Mouse (Mus musculus) bone marrow, adult 2 months (tissue): ENCODE results near the gene Kalrn. TPM values are rescaled to one million over a fixed set of nuclear protein-coding genes. Genes with fewer than 3 reads are reported as not detected.
A peak's percentile ranks its signal among the peaks of the same experiment; 100 is the strongest.

ENCODE experiments used
- H3K27ac ChIP-seq: fragments of 200-500 bp; 2 replicates; pipeline ENCODE4 v1.5.1; 2012; ENCODE audit warnings: low read depth, mild to moderate bottlenecking, control low read depth, inconsistent platforms, low read length; ENCODE audit not compliant: control insufficient read depth, poor library complexity, insufficient read depth
- H3K4me1 ChIP-seq: fragments of 200-500 bp; 2 replicates; pipeline ENCODE4 v1.6.1; 2011; ENCODE audit warnings: low read length; ENCODE audit not compliant: control insufficient read depth, insufficient read depth
- H3K4me3 ChIP-seq: fragments of 200-500 bp; replicated peaks from 2 replicates; pipeline ENCODE3; 2011; ENCODE audit warnings: mild to moderate bottlenecking, low read depth, low read length, control low read depth; ENCODE audit not compliant: control insufficient read depth
- CTCF ChIP-seq: fragments of 200-500 bp; IDR thresholded peaks from 2 replicates; pipeline ENCODE4 v1.5.1; 2011; ENCODE audit warnings: low read length, control low read depth; ENCODE audit not compliant: control insufficient read depth, insufficient read depth
- POLR2A ChIP-seq: fragments of 200-500 bp; IDR thresholded peaks from 2 replicates; pipeline ENCODE4 v1.6.1; 2011; ENCODE audit warnings: low read depth, mild to moderate bottlenecking, control low read depth, low read length, borderline replicate concordance; ENCODE audit not compliant: control insufficient read depth
- WGBS: fragments of 180-500 bp; shearing (Covaris S2); methylation state at CpG from one replicate; pipeline ENCODE4 v1.1.7; 2018; 5-methylcytosine and 5-hydroxymethylcytosine counted together
- polyA plus RNA-seq: library from polyadenylated mRNA; stranded (reverse); fragments of >200 nt; gene quantifications from 2 replicates; pipeline ENCODE4 v1.2.4, GENCODE M21; 2011; ENCODE audit warnings: low replicate concordance; ENCODE audit not compliant: missing spikeins, insufficient read depth, insufficient read length

Kalrn gene
- polyA plus RNA-seq, 1 experiment, result 72.1 TPM

- H3K4me1 ChIP-seq, result no peaks in the 10 kb centered on the region; the same call in 1 of the 2 replicates
- H3K4me3 ChIP-seq, result no peak overlapping the region
- H3K27ac ChIP-seq, result 0 out of 2 replicates have a peak overlapping the region, but pooled peaks have one; percentile 30
- TF ChIP-seq POLR2A (no peak), CTCF (no peak)
- WGBS, result 57% methylated on average over 9 of the region's 9 CpGs
Measured at GRCm38 (mm10) chr16:34031565-34031964, 541.8 kb downstream of the Kalrn start.

GRCm38 (mm10) chr16:34030379-34030778 lies 543.0 kb downstream of the Kalrn start:
- WGBS, result 70% methylated on average over 4 of the region's 4 CpGs
- no peak overlapping the region for H3K4me3 ChIP-seq
- no peaks in the 10 kb centered on the region for H3K4me1 ChIP-seq
- TF ChIP-seq CTCF, result no peak
- no peak for TF ChIP-seq POLR2A
- no peak overlapping the region for H3K27ac ChIP-seq

- TF ChIP-seq POLR2A, result no peak
- TF ChIP-seq CTCF, result no peak
- WGBS, result 87% methylated on average over 5 of the region's 5 CpGs
- Histone ChIP-seq H3K4me3 (no peak overlapping the region), H3K27ac (no peak overlapping the region), H3K4me1 (no peaks in the 10 kb centered on the region)
Measured at GRCm38 (mm10) chr16:34029790-34030189, 543.5 kb downstream of the Kalrn start.

DNA sequence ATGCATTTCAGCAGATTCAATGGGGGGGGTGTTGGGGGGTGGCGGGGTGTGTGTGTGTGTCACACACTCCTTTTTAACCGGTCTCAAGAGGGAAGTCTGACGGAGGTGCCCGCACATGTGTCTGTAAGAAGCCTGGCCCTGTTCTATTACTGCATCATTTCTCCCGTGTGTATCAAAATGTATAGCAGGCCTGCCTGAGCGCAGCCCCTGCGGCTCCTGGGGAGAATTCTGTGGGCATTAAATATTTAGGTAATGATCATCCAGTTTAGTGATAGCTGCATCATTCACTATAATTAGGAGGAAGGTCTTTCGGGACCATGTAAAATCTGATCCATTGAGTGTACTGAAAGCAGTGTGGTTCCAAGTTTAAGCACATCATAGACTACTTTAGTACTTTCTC lies 556.1 kb downstream of the Kalrn start:
- H3K4me3 ChIP-seq, result no peak overlapping the region
- 89% methylated on average over 8 of the region's 8 CpGs for WGBS
- H3K4me1 ChIP-seq, result no peaks in the 10 kb centered on the region
- H3K27ac ChIP-seq, result no peak overlapping the region
- no peak for TF ChIP-seq POLR2A
- TF ChIP-seq CTCF, result no peak

GRCm38 (mm10) chr16:34011991-34012845 lies 561.1 kb downstream of the Kalrn start:
- Histone ChIP-seq H3K4me1 (no peaks in the 10 kb centered on the region), H3K4me3 (no peak overlapping the region), H3K27ac (no peak overlapping the region)
- WGBS, result 81% methylated on average over 20 of the region's 20 CpGs
- TF ChIP-seq CTCF (no peak), POLR2A (no peak)

DNA sequence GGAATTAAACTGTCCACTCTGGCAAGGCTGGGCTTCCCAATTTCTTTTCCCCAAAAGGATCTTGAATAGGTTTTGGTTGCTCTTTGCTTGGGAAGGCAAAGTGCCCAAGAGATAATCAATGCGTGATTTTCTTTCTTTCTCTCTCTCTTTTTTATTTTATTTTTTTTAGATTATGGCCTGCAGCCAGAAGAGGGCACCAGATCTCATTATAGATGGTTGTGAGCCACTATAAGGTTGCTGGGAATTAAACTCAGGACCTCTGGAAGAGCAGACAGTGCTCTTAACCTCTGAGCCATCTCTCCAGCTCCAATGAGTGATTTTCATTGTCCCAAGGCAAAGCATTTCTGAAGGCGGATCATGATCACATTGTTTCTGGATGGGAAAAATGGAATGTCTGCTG lies 563.8 kb downstream of the Kalrn start:
- WGBS, result 93% methylated on average over 2 of the region's 2 CpGs
- Histone ChIP-seq H3K4me3 (no peak overlapping the region), H3K27ac (no peak overlapping the region), H3K4me1 (no peaks in the 10 kb centered on the region)
- TF ChIP-seq CTCF, result no peak
- no peak for TF ChIP-seq POLR2A

- Histone ChIP-seq H3K27ac (no peak overlapping the region), H3K4me1 (no peaks in the 10 kb centered on the region), H3K4me3 (no peak overlapping the region)
- 90% methylated on average over 3 of the region's 3 CpGs for WGBS
- TF ChIP-seq CTCF, result no peak
- TF ChIP-seq POLR2A, result no peak
Measured at GRCm38 (mm10) chr16:34005986-34006385, 567.3 kb downstream of the Kalrn start.

DNA sequence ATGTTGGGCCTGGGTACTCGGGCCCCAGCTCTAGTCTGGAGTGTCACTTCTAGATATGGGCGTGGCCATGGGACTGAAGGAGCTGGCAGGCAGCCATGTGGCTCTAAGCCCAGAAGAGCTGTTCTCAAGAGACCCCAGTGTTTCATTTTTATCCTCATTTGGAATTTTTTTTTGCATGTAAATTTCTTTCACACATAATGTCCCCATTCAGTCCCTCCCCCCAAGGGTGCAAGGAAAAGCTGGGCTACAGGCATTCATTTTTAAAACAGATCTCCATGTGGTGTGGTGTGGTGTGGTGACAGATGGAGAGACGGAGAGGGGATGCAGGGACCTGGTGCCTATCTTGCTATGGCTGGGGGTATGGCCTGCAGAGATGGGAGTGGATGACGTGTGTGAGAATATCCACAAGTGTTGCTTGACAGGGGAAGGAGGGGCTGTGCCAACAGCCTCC lies 569.2 kb downstream of the Kalrn start:
- Histone ChIP-seq H3K4me1 (no peaks in the 10 kb centered on the region), H3K27ac (no peak overlapping the region), H3K4me3 (no peak overlapping the region)
- WGBS, result 44% methylated on average over 4 of the region's 4 CpGs
- TF ChIP-seq CTCF (no peak), POLR2A (no peak)
